Mouse (Mus musculus): ENCODE results near the gene Mphosph9.

GRCm38 (mm10) chr5:124201564-124201963 is 126.2 kb downstream of the Mphosph9 start:
- no peak for TF ChIP-seq MXI1 (IDR thresholded peaks at IDR 0.05; ENCODE audit: low read depth, low read length)
- TF ChIP-seq TCF12 (IDR thresholded peaks at IDR 0.05; ENCODE audit: low read depth, low read length) = no peak
- no peak for TF ChIP-seq POLR2A (IDR thresholded peaks at IDR 0.05; ENCODE audit: low read depth, low read length)
- no peak for TF ChIP-seq USF1 (IDR thresholded peaks at IDR 0.05; ENCODE audit: low read depth, low read length)
- no peak for TF ChIP-seq CTCF (conservative IDR thresholded peaks at IDR 0.05 in 1 of 2, IDR thresholded peaks at IDR 0.05 in 1 of 2; ENCODE audit: low read depth in 2 of 2, low read length in 2 of 2)
- no peak for TF ChIP-seq E2F4 (IDR thresholded peaks at IDR 0.05; ENCODE audit: insufficient replicate concordance, low read depth, low read length)
- no peak for TF ChIP-seq MAFK (IDR thresholded peaks at IDR 0.05; ENCODE audit: insufficient replicate concordance, low read length)
- no peak for TF ChIP-seq POLR2AphosphoS2 (IDR thresholded peaks at IDR 0.05; ENCODE audit: low read depth, low read length)
- no peak for TF ChIP-seq ZMIZ1 (IDR thresholded peaks at IDR 0.05; ENCODE audit: low read depth, low read length)
- no peak for TF ChIP-seq BHLHE40 (IDR thresholded peaks at IDR 0.05; ENCODE audit: low read depth, low read length)
- TF ChIP-seq ZC3H11A (IDR thresholded peaks at IDR 0.05; ENCODE audit: low read depth, low read length) = no peak
- no peak for TF ChIP-seq JUN (IDR thresholded peaks at IDR 0.05; ENCODE audit: insufficient read depth, low read depth, low read length)
- TF ChIP-seq TBP (conservative IDR thresholded peaks at IDR 0.05; ENCODE audit: low read depth, low read length) = no peak

Data from CH12.LX (cell line).